8 mouse cellular contexts compared by ENCODE assay signal in genomic region chr11:69621571-69622268, GRCm38 (mm10). TPM values are rescaled to one million over a fixed set of nuclear protein-coding genes. Genes with fewer than 3 reads are reported as not detected.
DNase-seq lines count a peak whose midpoint lies in the region; ATAC-seq and TF ChIP-seq lines count a peak whose summit lies in the region.

Sat2 (plus strand) TSS chr11:69622024.

- H3K4me1 ChIP-seq in embryonic facial prominence, embryonic 10.5 days = peaks cover 18% of the 10 kb centered on the region
- peaks cover 36% of the 10 kb centered on the region for H3K4me1 ChIP-seq in heart, embryonic 10.5 days
- peaks cover 9% of the 10 kb centered on the region; the same call in 1 of the 2 replicates for H3K4me1 ChIP-seq in kidney, embryonic 16.5 days (ENCODE audit: insufficient read depth, low read length)
- H3K4me1 ChIP-seq in lung, embryonic 14.5 days (ENCODE audit: insufficient read depth) = no peaks in the 10 kb centered on the region
- 0 out of 2 replicates have a peak, but pooled peaks cover 9% of the 10 kb centered on the region for H3K4me1 ChIP-seq in stomach, embryonic 15.5 days

- TF ChIP-seq CTCF in lung, embryonic 14.5 days (IDR thresholded peaks at IDR 0.05; ENCODE audit: low read depth) = no peak

- peak within 1 kb of the TSS; percentile 67 for H3K4me3 ChIP-seq in embryonic facial prominence, embryonic 10.5 days
- H3K4me3 ChIP-seq in heart, embryonic 10.5 days = peak within 1 kb of the TSS; percentile 74
- peak within 1 kb of the TSS; percentile 67 for H3K4me3 ChIP-seq in kidney, embryonic 16.5 days (ENCODE audit: low read length)
- peak within 1 kb of the TSS; percentile 55 for H3K4me3 ChIP-seq in lung, embryonic 14.5 days (ENCODE audit: low read depth, low read length)
- peak within 1 kb of the TSS; percentile 59 for H3K4me3 ChIP-seq in stomach, embryonic 15.5 days (replicated peaks)

- no peaks in the 10 kb centered on the region for H3K36me3 ChIP-seq in embryonic facial prominence, embryonic 10.5 days (replicated peaks)
- H3K36me3 ChIP-seq in heart, embryonic 10.5 days = no peaks in the 10 kb centered on the region
- H3K36me3 ChIP-seq in kidney, embryonic 16.5 days (ENCODE audit: insufficient read depth, low read length) = no peaks in the 10 kb centered on the region
- H3K36me3 ChIP-seq in lung, embryonic 14.5 days (ENCODE audit: insufficient read depth) = no peaks in the 10 kb centered on the region
- H3K36me3 ChIP-seq in stomach, embryonic 15.5 days = no peaks in the 10 kb centered on the region

- peak within 1 kb of the TSS; percentile 79 for H3K4me2 ChIP-seq in kidney, embryonic 16.5 days (replicated peaks; ENCODE audit: low read depth, low read length)
- peak within 1 kb of the TSS; percentile 82 for H3K4me2 ChIP-seq in lung, embryonic 14.5 days
- H3K4me2 ChIP-seq in stomach, embryonic 15.5 days = peak within 1 kb of the TSS; percentile 77

- DNase-seq in A20 (ENCODE audit: low read depth, low spot score) = peak; percentile 58
- DNase-seq in adrenal gland, adult 18-20 months (ENCODE audit: low spot score in 2 of 2) = peak; percentile 43 to 55
- peak; percentile 90 for DNase-seq in embryonic facial prominence, embryonic 10.5 days (ENCODE audit: low spot score)
- peak; percentile 95 for DNase-seq in heart, embryonic 10.5 days (ENCODE audit: low spot score)
- peak; percentile 89 for DNase-seq in lung, embryonic 14.5 days
- DNase-seq in natural killer cell, adult 2 months (ENCODE audit: low spot score in 2 of 2) = no peak

- peak within 1 kb of the TSS; percentile 91 for H3K27ac ChIP-seq in embryonic facial prominence, embryonic 10.5 days (replicated peaks)
- H3K27ac ChIP-seq in heart, embryonic 10.5 days = peak within 1 kb of the TSS; percentile 93
- peak within 1 kb of the TSS; percentile 79 for H3K27ac ChIP-seq in kidney, embryonic 16.5 days (ENCODE audit: low read length)
- H3K27ac ChIP-seq in lung, embryonic 14.5 days (ENCODE audit: low read depth) = peak within 1 kb of the TSS; percentile 80
- H3K27ac ChIP-seq in stomach, embryonic 15.5 days = peak within 1 kb of the TSS; percentile 63

- WGBS in embryonic facial prominence, embryonic 10.5 days = under 1% methylated on average over 20 of the region's 20 CpGs
- WGBS in heart, embryonic 10.5 days = 3% methylated on average over 20 of the region's 20 CpGs
- under 1% methylated on average over 20 of the region's 20 CpGs for WGBS in kidney, embryonic 16.5 days
- 1% methylated on average over 20 of the region's 20 CpGs for WGBS in lung, embryonic 14.5 days
- 1% methylated on average over 20 of the region's 20 CpGs for WGBS in stomach, embryonic 15.5 days

- no peaks in the 10 kb centered on the region for H3K9me3 ChIP-seq in embryonic facial prominence, embryonic 10.5 days
- no peaks in the 10 kb centered on the region for H3K9me3 ChIP-seq in heart, embryonic 10.5 days
- no peaks in the 10 kb centered on the region for H3K9me3 ChIP-seq in kidney, embryonic 16.5 days (ENCODE audit: low read length)
- H3K9me3 ChIP-seq in lung, embryonic 14.5 days (ENCODE audit: low read depth, low read length) = no peaks in the 10 kb centered on the region
- H3K9me3 ChIP-seq in stomach, embryonic 15.5 days = no peaks in the 10 kb centered on the region

- peak; percentile 84 for ATAC-seq in kidney, embryonic 16.5 days (ENCODE audit: low FRiP score, low TSS enrichment)
- peak; percentile 93 for ATAC-seq in lung, embryonic 14.5 days (ENCODE audit: insufficient read depth)
- peak; percentile 78; the same call in 1 of the 2 replicates for ATAC-seq in stomach, embryonic 15.5 days (ENCODE audit: insufficient read depth, low FRiP score, low read depth)

- H3K27me3 ChIP-seq in embryonic facial prominence, embryonic 10.5 days (replicated peaks; ENCODE audit: low read depth, poor library complexity, severe bottlenecking) = peaks cover 9% of the 10 kb centered on the region
- peaks cover 3% of the 10 kb centered on the region; the same call in 1 of the 2 replicates for H3K27me3 ChIP-seq in heart, embryonic 10.5 days (ENCODE audit: insufficient read depth, poor library complexity, severe bottlenecking)
- no peaks in the 10 kb centered on the region for H3K27me3 ChIP-seq in kidney, embryonic 16.5 days (ENCODE audit: insufficient read depth, low read length)
- H3K27me3 ChIP-seq in lung, embryonic 14.5 days (ENCODE audit: insufficient read depth, low read length) = peaks cover under 1% of the 10 kb centered on the region; the same call in 1 of the 2 replicates
- H3K27me3 ChIP-seq in stomach, embryonic 15.5 days (replicated peaks) = no peaks in the 10 kb centered on the region

- peak within 1 kb of the TSS; percentile 79 for H3K9ac ChIP-seq in kidney, embryonic 16.5 days (replicated peaks; ENCODE audit: low read length)
- H3K9ac ChIP-seq in lung, embryonic 14.5 days = peak within 1 kb of the TSS; percentile 71
- H3K9ac ChIP-seq in stomach, embryonic 15.5 days = peak within 1 kb of the TSS; percentile 63

RNA-seq across cellular contexts. Expression of gene Sat2, which starts in this region (rescaled TPM):
- total RNA-seq in adrenal gland, adult 18-20 months (2021) = 1 to 10 TPM; 5.9 to 6.5 TPM
- polyA plus RNA-seq in embryonic facial prominence, embryonic 10.5 days (2016; fragmentation: Nextera tagmentation; extraction: Ambion mirVana) = 16.0 TPM in 2 replicates
- 18.8 and 21.8 TPM in 2 replicates for polyA plus RNA-seq in heart, embryonic 10.5 days (2016; fragmentation: Nextera tagmentation; extraction: Ambion mirVana)
- 21.3 and 24.1 TPM in 2 replicates for polyA plus RNA-seq in kidney, embryonic 16.5 days (2015; fragmentation: Nextera tagmentation; extraction: Ambion mirVana)
- polyA plus RNA-seq in lung, embryonic 14.5 days (2014; fragmentation: Nextera tagmentation; extraction: Ambion mirVana) = 18.0 and 18.3 TPM in 2 replicates
- 14.4 and 17.8 TPM in 2 replicates for polyA plus RNA-seq in stomach, embryonic 15.5 days (2015; fragmentation: Nextera tagmentation; extraction: Ambion mirVana)

Comparison
In these comparisons a context has a peak if more than half of its experiments do, and no peak if none do; other contexts are left out.
1. DNase-seq: peak in A20 (single experiment), adrenal gland, adult 18-20 months (2 of 2), embryonic facial prominence, embryonic 10.5 days (single experiment), heart, embryonic 10.5 days (single experiment) and lung, embryonic 14.5 days (single experiment); none in natural killer cell, adult 2 months (0 of 2).
2. Peak in every context shown above with its lines, with median percentiles within 50 percentile points of each other: H3K27ac ChIP-seq, H3K4me3 ChIP-seq, ATAC-seq, H3K4me2 ChIP-seq and H3K9ac ChIP-seq.